Mouse (Mus musculus): Measurements from ENCODE around the gene Cd4. TPM values are rescaled to one million over a fixed set of nuclear protein-coding genes. Genes with fewer than 3 reads are reported as not detected.

Cd4 gene
- 0.40 and 0.52 TPM in 2 replicates for polyA plus RNA-seq (2015; fragmentation: Nextera tagmentation; extraction: Ambion mirVana)

DNA sequence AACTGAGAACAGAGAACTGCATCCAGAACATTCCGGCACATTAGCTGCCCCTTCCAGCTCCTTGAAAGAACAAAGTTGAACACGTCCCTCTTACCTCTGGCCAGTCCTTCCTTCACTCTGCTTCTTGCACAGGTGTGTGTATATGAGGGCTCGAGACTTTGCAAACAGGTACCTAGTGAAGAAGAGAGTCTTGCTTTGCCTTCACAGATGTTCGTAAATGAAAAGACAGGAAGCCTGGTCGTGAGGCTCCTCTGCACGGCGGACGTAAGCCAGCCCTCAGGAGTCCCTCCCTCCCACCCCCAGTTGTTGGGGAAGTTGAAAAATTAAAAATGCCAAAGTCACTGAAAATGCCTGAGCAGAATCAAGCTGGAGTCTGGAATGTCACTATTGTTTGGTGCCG is at the start of gene Cd4:
Gene Cd4, minus strand, starts transcription at position 236 of the 400 bp plus-strand sequence.

DNA sequence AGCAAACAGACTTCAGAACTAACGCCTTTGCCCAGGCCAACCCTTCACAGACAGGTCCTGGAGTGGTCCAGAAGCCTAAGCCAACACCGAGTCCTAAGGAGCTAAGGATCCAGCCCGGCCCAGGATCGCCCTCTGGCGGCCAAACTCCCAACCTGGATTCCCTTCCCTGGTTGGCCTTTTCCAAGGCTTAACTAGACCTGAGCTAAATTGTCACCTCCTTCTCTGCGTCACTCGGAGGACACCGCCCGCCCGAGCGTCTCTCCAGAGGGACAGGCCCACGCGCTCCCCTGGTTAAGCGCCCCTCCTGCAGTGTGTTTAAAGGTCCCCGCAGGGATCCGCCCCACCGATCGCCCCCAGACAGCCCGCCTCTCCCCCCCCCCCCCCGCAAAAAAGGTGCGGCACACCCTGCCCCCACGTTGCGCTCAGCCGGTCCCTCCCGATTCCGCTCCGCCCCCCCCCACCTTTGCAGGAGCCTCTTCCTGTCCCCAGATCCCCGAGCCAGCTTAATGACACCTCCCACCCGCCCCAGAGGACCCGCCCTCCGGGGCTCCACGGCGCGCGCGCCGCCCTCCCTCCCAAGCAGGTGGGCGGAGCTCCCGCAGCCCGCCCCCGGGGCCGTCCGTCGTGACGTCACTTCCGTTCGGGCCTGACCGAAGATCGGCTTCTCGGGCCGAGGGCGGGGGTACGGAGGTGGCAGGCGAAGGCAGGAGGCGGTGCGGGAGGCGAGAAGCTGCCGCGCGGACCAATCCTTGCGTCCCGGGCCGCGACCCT is 42.9 kb upstream of the Cd4 start, which contains the start of gene Mlf2:
Gene Mlf2, plus strand, starts transcription at position 633 of the 771 bp plus-strand sequence.

GRCm38 (mm10) chr6:124919695-124920317 is 31.8 kb upstream of the Cd4 start, which contains the start of gene Ptms:
Gene Ptms, minus strand, starts transcription at chr6:124920103.

DNA sequence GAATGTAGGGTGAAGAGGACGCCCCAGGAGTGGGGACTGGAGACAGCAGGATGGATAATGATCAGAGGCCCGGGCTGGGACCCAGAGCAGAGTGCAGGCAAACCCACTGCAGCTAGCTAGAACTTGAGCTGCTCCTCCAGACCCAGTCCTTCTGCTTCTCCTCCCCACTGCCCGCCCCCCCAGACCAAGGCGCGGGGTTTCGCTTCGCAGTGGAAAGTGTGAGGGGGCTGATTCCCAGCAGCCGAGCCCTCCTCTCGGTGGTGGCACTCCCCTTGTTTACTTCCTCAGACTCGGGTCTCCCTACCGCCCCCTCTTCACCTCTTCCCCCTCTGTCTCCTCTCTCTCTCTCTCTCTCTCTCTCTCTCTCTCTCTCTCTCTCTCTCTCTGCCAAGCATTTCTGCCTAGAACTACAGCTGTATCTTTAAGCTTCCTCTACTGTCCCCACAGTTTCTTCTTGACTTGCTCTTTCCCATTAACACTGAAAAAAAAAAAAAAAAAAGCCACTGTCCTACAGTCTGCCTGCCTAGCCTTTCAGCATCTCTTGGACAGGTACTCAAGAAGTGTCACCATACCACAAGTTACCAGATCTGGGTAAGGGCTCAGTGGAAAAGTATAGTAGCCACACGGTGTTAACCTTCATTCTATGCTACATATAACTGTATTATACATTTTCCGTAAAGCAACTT is 23.7 kb upstream of the Cd4 start, which contains the start of gene Lag3:
Gene Lag3, minus strand, starts transcription at position 173 of the 686 bp plus-strand sequence.

GRCm38 (mm10) chr6:124863658-124864298 is 24.2 kb downstream of the Cd4 start, which contains the start of gene Gpr162:
Gene Gpr162, minus strand, starts transcription at chr6:124863983.

DNA sequence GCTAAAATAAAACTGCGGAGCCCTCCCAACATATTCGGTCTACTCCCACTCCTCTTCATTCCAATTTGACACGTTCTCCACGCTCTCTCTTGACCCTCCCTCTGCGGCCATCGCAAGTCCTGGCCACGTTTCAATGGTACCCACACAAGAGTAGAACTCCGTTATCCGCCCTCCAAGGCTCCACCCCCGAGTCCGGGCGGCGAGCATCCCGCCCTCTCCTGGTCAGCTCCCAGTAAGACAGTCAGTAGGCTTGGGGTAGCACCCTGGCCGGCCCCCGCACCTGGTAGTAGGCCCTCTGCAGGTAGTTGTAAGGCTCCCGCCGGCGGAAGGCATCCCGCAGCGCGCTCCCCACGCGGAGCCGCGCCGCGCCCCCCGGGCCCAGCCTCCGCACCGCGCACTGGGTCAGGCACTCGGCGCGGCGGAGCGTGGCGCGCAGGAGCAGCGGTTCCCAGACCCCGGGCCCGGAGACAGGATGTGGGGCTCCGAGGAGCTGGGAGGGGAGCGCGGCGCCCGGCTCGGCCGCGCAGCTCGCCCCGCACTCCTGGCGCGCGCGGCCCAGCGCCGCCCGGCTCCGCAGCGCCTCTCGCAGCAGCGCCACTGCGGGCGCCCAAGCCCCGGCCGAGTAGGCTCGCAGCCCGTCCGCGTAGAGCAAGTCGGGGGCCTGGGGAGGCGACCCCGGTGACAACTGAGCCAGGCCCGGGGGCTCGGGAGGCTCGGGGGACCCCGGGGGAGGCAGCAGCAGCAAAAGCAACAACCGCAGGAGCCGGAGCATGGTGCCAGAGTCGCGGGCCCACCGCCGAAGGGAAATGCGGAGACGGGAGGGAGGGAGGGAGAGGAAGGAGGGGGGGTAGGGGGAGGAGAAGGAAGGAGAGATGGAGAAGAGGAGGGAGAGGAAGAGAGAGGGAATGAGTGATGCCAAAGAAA is 30.8 kb downstream of the Cd4 start, which contains the start of gene P3h3:
Gene P3h3, minus strand, starts transcription at position 837 of the 924 bp plus-strand sequence.

DNA sequence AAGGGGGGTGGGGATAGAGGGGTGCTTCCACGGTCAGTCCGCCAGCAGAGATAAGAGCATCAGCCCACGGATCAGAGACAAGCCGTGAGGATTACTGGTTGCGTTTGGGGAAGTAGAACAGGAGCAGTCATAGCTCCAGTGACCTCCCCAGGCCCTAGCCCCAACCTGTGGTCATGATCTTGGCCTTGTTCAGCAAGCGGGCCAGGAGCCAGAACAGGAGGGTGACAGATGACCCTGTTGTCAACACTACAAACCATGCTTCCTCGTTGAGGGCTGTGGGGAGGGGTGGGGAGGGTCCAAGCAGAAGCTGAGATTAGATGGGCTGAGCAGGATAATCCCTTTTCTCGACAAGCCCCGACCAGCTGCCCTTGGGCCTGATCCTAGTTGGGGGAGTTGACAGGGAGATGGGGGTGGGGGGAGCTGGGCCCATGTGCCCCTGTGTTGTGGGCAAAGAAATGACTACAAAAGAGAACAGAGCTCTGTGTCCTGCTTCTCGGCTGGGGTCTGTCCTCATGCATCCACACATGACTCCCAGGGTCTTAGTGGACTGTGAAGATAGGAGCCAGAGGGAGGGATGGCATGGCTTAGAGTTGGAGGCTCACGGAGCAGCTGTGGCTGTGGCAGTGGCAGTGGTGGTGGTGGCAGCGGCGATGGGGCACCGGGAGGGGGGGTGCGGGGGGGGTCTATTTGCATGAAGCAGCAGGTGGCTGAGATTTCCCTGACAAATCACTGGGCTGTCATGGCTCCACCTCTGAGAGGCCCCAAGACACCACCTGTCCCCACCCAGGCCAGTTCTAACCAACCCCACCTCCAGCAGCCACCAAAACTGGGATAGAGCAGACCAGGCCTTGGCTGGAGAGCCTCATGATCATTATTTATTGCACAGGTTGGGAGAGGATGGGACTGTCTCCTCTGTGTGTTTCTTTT is 47.5 kb downstream of the Cd4 start, which contains the start of gene Gnb3:
Gene Gnb3, minus strand, starts transcription at position 35 of the 927 bp plus-strand sequence.

GRCm38 (mm10) chr6:124828868-124829798 is 58.9 kb downstream of the Cd4 start, which contains the start of the genes Usp5 and Cdca3:
Gene Usp5, minus strand, starts transcription at chr6:124829484.
Gene Cdca3, plus strand, starts transcription at chr6:124829547.

Other genes with a start within 250 kb of the Cd4 start
- 70.4 and 70.6 TPM in 2 replicates for gene Lpcat3, start 225.2 kb downstream of the Cd4 start, polyA plus RNA-seq (2015; fragmentation: Nextera tagmentation; extraction: Ambion mirVana)
- gene Emg1, start 176.0 kb downstream of the Cd4 start, polyA plus RNA-seq (2015; fragmentation: Nextera tagmentation; extraction: Ambion mirVana) = 114 and 121 TPM in 2 replicates
- 334 and 346 TPM in 2 replicates for gene Phb2, start 175.9 kb downstream of the Cd4 start, polyA plus RNA-seq (2015; fragmentation: Nextera tagmentation; extraction: Ambion mirVana)
- gene Ptpn6, start 149.5 kb downstream of the Cd4 start, polyA plus RNA-seq (2015; fragmentation: Nextera tagmentation; extraction: Ambion mirVana) = 6.7 and 11.0 TPM in 2 replicates
- 290 and 323 TPM in 2 replicates for gene Grcc10, start 146.8 kb downstream of the Cd4 start, polyA plus RNA-seq (2015; fragmentation: Nextera tagmentation; extraction: Ambion mirVana)
- gene Gm45234, start 132.2 kb downstream of the Cd4 start, polyA plus RNA-seq (2015; fragmentation: Nextera tagmentation; extraction: Ambion mirVana) = not detected in 2 replicates
- gene Atn1, start 131.7 kb downstream of the Cd4 start, polyA plus RNA-seq (2015; fragmentation: Nextera tagmentation; extraction: Ambion mirVana) = 6.9 TPM in 2 replicates
- 2.5 and 3.6 TPM in 2 replicates for gene Eno2, start 118.5 kb downstream of the Cd4 start, polyA plus RNA-seq (2015; fragmentation: Nextera tagmentation; extraction: Ambion mirVana)
- 0.21 TPM in 1 of 2 replicates, not detected in the other for gene Lrrc23, start 108.5 kb downstream of the Cd4 start, polyA plus RNA-seq (2015; fragmentation: Nextera tagmentation; extraction: Ambion mirVana)
- 18.9 and 21.0 TPM in 2 replicates for gene Spsb2, start 79.6 kb downstream of the Cd4 start, polyA plus RNA-seq (2015; fragmentation: Nextera tagmentation; extraction: Ambion mirVana)
- gene Tpi1, start 73.9 kb downstream of the Cd4 start, polyA plus RNA-seq (2015; fragmentation: Nextera tagmentation; extraction: Ambion mirVana) = 2,607 and 2,784 TPM in 2 replicates
- 54.6 and 59.3 TPM in 2 replicates for gene Usp5, start 58.7 kb downstream of the Cd4 start, polyA plus RNA-seq (2015; fragmentation: Nextera tagmentation; extraction: Ambion mirVana)
- 38.3 and 39.3 TPM in 2 replicates for gene Cdca3, start 58.7 kb downstream of the Cd4 start, polyA plus RNA-seq (2015; fragmentation: Nextera tagmentation; extraction: Ambion mirVana)
- 5.0 and 6.0 TPM in 2 replicates for gene Gnb3, start 47.9 kb downstream of the Cd4 start, polyA plus RNA-seq (2015; fragmentation: Nextera tagmentation; extraction: Ambion mirVana)
- gene P3h3, start 30.5 kb downstream of the Cd4 start, polyA plus RNA-seq (2015; fragmentation: Nextera tagmentation; extraction: Ambion mirVana) = 13.6 and 16.0 TPM in 2 replicates
- 0.35 and 0.68 TPM in 2 replicates for gene Gpr162, start 24.2 kb downstream of the Cd4 start, polyA plus RNA-seq (2015; fragmentation: Nextera tagmentation; extraction: Ambion mirVana)
- gene Lag3, start 23.5 kb upstream of the Cd4 start, polyA plus RNA-seq (2015; fragmentation: Nextera tagmentation; extraction: Ambion mirVana) = 0.87 and 1.0 TPM in 2 replicates
- gene Ptms, start 31.9 kb upstream of the Cd4 start, polyA plus RNA-seq (2015; fragmentation: Nextera tagmentation; extraction: Ambion mirVana) = 182 and 227 TPM in 2 replicates
- 275 and 312 TPM in 2 replicates for gene Mlf2, start 43.2 kb upstream of the Cd4 start, polyA plus RNA-seq (2015; fragmentation: Nextera tagmentation; extraction: Ambion mirVana)
- 106 and 117 TPM in 2 replicates for gene Cops7a, start 77.3 kb upstream of the Cd4 start, polyA plus RNA-seq (2015; fragmentation: Nextera tagmentation; extraction: Ambion mirVana)
- gene Pianp, start 108.5 kb upstream of the Cd4 start, polyA plus RNA-seq (2015; fragmentation: Nextera tagmentation; extraction: Ambion mirVana) = 0.21 and 0.58 TPM in 2 replicates
- 5.5 and 7.5 TPM in 2 replicates for gene Zfp384, start 120.9 kb upstream of the Cd4 start, polyA plus RNA-seq (2015; fragmentation: Nextera tagmentation; extraction: Ambion mirVana)
- gene Ing4, start 151.5 kb upstream of the Cd4 start, polyA plus RNA-seq (2015; fragmentation: Nextera tagmentation; extraction: Ambion mirVana) = 56.2 and 64.5 TPM in 2 replicates
- 2.7 and 3.3 TPM in 2 replicates for gene Acrbp, start 161.5 kb upstream of the Cd4 start, polyA plus RNA-seq (2015; fragmentation: Nextera tagmentation; extraction: Ambion mirVana)
- 0.23 and 0.78 TPM in 2 replicates for gene Lpar5, start 179.7 kb upstream of the Cd4 start, polyA plus RNA-seq (2015; fragmentation: Nextera tagmentation; extraction: Ambion mirVana)
- 37.2 and 42.4 TPM in 2 replicates for gene Chd4, start 207.8 kb upstream of the Cd4 start, polyA plus RNA-seq (2015; fragmentation: Nextera tagmentation; extraction: Ambion mirVana)
- 28.0 and 28.3 TPM in 2 replicates for gene Nop2, start 243.7 kb upstream of the Cd4 start, polyA plus RNA-seq (2015; fragmentation: Nextera tagmentation; extraction: Ambion mirVana)

Measured in skeletal muscle tissue, postnatal 0 days (tissue).